Mouse (Mus musculus): ENCODE results near the gene Arhgap29.

Gene Arhgap29

DNA sequence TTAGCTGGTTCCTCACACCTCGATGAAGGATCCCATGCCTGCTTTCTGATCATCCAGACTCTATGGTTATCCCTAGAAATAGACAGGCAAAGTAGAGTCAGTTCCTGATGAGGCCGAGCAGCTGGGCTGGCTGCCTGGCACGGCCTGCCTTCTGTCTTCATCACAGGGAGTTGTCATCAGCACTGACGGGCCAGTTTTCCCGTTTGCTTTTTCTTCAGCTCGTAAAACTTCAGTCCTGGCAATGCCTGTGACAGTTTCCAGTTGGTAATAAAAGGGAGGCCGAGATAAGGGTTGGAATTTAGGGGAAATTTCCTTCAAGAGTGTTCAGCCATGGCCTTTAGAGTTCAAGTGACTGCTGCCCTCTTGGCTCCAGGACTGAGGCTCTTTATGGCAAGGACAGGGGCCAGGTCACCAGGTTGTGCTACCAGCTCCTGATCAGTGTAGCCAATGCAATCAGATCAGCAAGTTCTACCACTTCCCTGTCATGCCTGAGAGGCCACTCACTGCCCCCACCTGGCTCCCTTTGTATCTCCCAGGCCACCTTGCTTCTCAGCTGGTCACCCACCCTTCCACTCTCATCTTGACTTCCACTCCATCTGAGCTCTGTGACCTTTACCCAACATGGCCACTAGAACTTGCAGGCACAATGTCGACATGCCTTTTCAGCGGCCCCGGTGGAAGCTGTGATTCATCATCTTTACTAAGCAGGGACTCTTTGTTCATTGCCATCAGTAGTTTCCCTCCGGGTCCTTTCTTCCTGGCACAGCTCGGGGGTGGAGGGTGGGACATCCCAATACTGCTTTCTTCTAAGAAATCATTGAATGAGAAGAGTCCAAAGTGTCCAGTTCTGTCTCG is 112.4 kb downstream of the Arhgap29 start:
- TF ChIP-seq POU5F1 (IDR thresholded peaks at IDR 0.05; ENCODE audit: borderline replicate concordance, low read length), result no peak
- TF ChIP-seq CTCF (conservative IDR thresholded peaks at IDR 0.05; ENCODE audit: low read length), result no peak
- TF ChIP-seq NANOG (IDR thresholded peaks at IDR 0.05; ENCODE audit: borderline replicate concordance, low read length), result no peak
- no peaks in the 10 kb centered on the region for H3K4me1 ChIP-seq (replicated peaks; ENCODE audit: low read depth, low read length)
- no peaks in the 10 kb centered on the region for H3K36me3 ChIP-seq (ENCODE audit: insufficient read depth, low read length)

More for the DNA sequence above, 112.4 kb downstream of the Arhgap29 start:
- Histone ChIP-seq H3K4me3 (replicated peaks; ENCODE audit: low read length) (no peak overlapping the region), H3K27me3 (ENCODE audit: insufficient read depth, low read length) (peaks cover 16% of the 10 kb centered on the region; the same call in 1 of the 2 replicates), H3K9me3 (ENCODE audit: low read length) (no peaks in the 10 kb centered on the region)

All from E14TG2a.4 (cell line).